Mouse (Mus musculus) myocyte (in vitro differentiated cells): ENCODE measurements at regions not wholly inside any gene's neighbourhood (a gene's known extent, or its start where the extent isn't known, plus 50 kb on each side); places are given as distances from the start of the nearest gene placed in this dataset.

ENCODE experiments used
- H3K27me3 ChIP-seq: one replicate; pipeline ENCODE4 v1.6.1; 2011; ENCODE audit not compliant: control insufficient read depth, insufficient read depth, insufficient read length
- H3K36me3 ChIP-seq: one replicate; pipeline ENCODE4 v1.6.1; 2011; ENCODE audit not compliant: control insufficient read depth, insufficient read depth
- H3K4me2 ChIP-seq: one replicate; pipeline ENCODE4 v1.6.1; 2011; ENCODE audit warnings: low read depth, control low read depth
- H3K4me3 ChIP-seq: one replicate; pipeline ENCODE4 v1.5.1; 2011; ENCODE audit warnings: mild to moderate bottlenecking, control low read depth, moderate library complexity
- H3K79me2 ChIP-seq: one replicate; pipeline ENCODE4 v1.6.1; 2011; ENCODE audit not compliant: control insufficient read depth, insufficient read depth
- H3ac ChIP-seq: one replicate; pipeline ENCODE4 v1.6.1; 2011; ENCODE audit not compliant: control insufficient read depth, insufficient read length
- CEBPB ChIP-seq: IDR thresholded peaks from 2 replicates; pipeline ENCODE4 v1.6.1; 2011; ENCODE audit warnings: mild to moderate bottlenecking, moderate library complexity; ENCODE audit not compliant: poor library complexity, insufficient read depth, severe bottlenecking
- E2F4 ChIP-seq: IDR thresholded peaks from one replicate; pipeline ENCODE4 v1.6.1; 2011; ENCODE audit warnings: mild to moderate bottlenecking, control low read depth, moderate library complexity; ENCODE audit not compliant: insufficient read depth
- MAX ChIP-seq: IDR thresholded peaks from one replicate; pipeline ENCODE4 v1.6.1; 2011; ENCODE audit warnings: low read depth, mild to moderate bottlenecking, control low read depth
- MYOD1 ChIP-seq, 3 experiments: IDR thresholded peaks; one replicate each; pipeline ENCODE4 v1.6.1; 2011; ENCODE audit warnings: control low read depth in 2 of 3, low read depth in 2 of 3, mild to moderate bottlenecking in 2 of 3, moderate library complexity in 1 of 3; ENCODE audit not compliant: insufficient read length in 2 of 3, control insufficient read depth in 1 of 3
- MYOG ChIP-seq, 3 experiments: IDR thresholded peaks; one replicate each; pipeline ENCODE4 v1.6.1; 2011; ENCODE audit warnings: control low read depth in 2 of 3, low read depth in 2 of 3, mild to moderate bottlenecking in 2 of 3; ENCODE audit not compliant: insufficient read length in 2 of 3, control insufficient read depth in 1 of 3, insufficient read depth in 1 of 3
- POLR2A ChIP-seq: IDR thresholded peaks from one replicate; pipeline ENCODE4 v1.6.1; 2011; ENCODE audit warnings: low read depth, mild to moderate bottlenecking, control low read depth, moderate library complexity; ENCODE audit not compliant: insufficient read length
- POLR2AphosphoS2 ChIP-seq: IDR thresholded peaks from one replicate; pipeline ENCODE4 v1.6.1; 2011; ENCODE audit warnings: low read depth, control low read depth; ENCODE audit not compliant: insufficient read length
- REST ChIP-seq: IDR thresholded peaks from one replicate; pipeline ENCODE4 v1.6.1; 2011; ENCODE audit warnings: mild to moderate bottlenecking, control low read depth, moderate library complexity; ENCODE audit not compliant: insufficient read depth, insufficient read length
- SRF ChIP-seq: IDR thresholded peaks from one replicate; pipeline ENCODE4 v1.6.1; 2011; ENCODE audit warnings: low read depth; ENCODE audit not compliant: control insufficient read depth, insufficient read length
- TCF12 ChIP-seq: IDR thresholded peaks from one replicate; pipeline ENCODE4 v1.6.1; 2011; ENCODE audit warnings: mild to moderate bottlenecking, control low read depth; ENCODE audit not compliant: poor library complexity, insufficient read depth, severe bottlenecking
- TCF3 ChIP-seq: IDR thresholded peaks from one replicate; pipeline ENCODE4 v1.6.1; 2011; ENCODE audit warnings: low read depth, control low read depth; ENCODE audit not compliant: insufficient read length
- USF1 ChIP-seq: IDR thresholded peaks from one replicate; pipeline ENCODE4 v1.6.1; 2011; ENCODE audit warnings: low read depth, mild to moderate bottlenecking, control low read depth, moderate library complexity

DNA sequence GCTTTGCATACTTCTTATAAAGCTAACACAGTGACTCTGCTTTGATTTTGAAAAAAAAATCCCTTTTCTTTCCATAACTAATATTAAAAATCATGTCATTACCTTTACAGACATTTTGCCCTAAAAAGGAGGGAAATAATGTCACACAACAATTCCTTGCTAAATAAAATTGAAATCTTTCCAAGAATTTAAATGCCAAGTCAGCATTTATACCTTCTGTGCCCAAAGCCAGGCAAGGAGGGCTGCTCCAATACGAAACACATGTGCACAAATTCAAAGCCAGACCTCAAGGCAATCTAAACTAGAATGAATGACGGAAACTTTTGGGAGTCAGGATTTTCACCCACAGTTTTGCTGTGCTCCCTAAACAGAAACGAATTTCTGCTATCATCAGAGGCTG, 646.4 kb downstream of the Robo2 start:
- Histone ChIP-seq H3K36me3 (no peaks in the 10 kb centered on the region), H3K27me3 (no peaks in the 10 kb centered on the region), H3ac (no peak overlapping the region), H3K4me2 (no peak overlapping the region), H3K79me2 (no peaks in the 10 kb centered on the region), H3K4me3 (no peak overlapping the region)
- TF ChIP-seq SRF, result no peak
- no peak for TF ChIP-seq REST
- TF ChIP-seq CEBPB, result no peak
- no peak for TF ChIP-seq POLR2AphosphoS2
- no peak for TF ChIP-seq MAX
- no peak for TF ChIP-seq USF1
- TF ChIP-seq POLR2A, result no peak
- TF ChIP-seq TCF12, result no peak
- no peak for TF ChIP-seq E2F4
- no peak for TF ChIP-seq MYOG (IDR thresholded peaks at IDR 0.05; ENCODE audit: control insufficient read depth in 1 of 3, insufficient read depth in 1 of 3, insufficient read length in 2 of 3, low read depth in 2 of 3)

DNA sequence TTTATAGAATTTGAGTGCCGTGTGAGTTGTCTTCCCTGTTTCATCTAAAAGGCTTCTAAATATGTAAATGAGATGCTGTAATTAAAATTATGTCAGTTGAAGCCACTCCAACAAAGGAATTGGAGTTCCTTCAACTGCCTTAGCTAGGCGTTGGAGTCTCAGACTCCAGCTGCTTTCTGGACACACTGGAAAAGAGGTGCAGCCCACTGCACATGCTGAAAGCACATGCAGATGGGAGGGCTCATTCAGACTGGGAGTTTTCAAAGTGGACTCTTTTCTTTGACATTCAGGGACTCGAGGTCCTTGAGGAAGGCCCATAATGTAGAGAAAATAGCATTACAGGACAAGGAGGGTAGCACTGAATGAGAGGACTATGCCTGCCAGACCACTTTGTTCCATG, 650.7 kb downstream of the Robo2 start:
- Histone ChIP-seq H3K79me2 (no peaks in the 10 kb centered on the region), H3K4me2 (no peak overlapping the region), H3ac (no peak overlapping the region), H3K27me3 (no peaks in the 10 kb centered on the region), H3K4me3 (no peak overlapping the region), H3K36me3 (no peaks in the 10 kb centered on the region)
- TF ChIP-seq CEBPB (no peak), MAX (no peak), POLR2AphosphoS2 (no peak), USF1 (no peak), SRF (no peak), E2F4 (no peak), POLR2A (no peak)

DNA sequence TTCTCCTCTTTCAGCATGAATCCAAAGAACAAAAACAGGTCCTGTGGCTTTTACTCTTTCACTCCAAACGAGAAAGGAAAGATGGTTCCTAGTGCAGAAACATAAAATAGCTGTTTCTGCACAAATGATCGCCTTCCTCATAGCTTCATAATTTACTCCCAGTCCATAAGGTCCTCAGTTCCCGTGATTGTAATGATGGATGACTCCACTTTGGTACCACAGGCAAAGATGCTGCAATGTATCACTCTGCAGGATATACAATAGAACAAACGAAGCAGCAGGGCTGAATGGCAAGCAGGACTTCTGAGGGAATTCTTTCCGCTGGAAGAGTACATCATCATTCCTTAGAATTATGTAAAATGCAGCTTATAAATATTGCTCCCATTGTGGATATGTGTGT, 652.8 kb downstream of the Robo2 start:
- H3K79me2 ChIP-seq, result no peaks in the 10 kb centered on the region
- H3ac ChIP-seq, result no peak overlapping the region
- TF ChIP-seq POLR2AphosphoS2, result no peak
- TF ChIP-seq MAX, result no peak
- TF ChIP-seq CEBPB, result no peak
- no peak for TF ChIP-seq POLR2A
- TF ChIP-seq USF1, result no peak
- no peak for TF ChIP-seq TCF3
- no peak for TF ChIP-seq MYOG (IDR thresholded peaks at IDR 0.05; ENCODE audit: control insufficient read depth in 1 of 3, insufficient read depth in 1 of 3, insufficient read length in 2 of 3, low read depth in 2 of 3)
- TF ChIP-seq E2F4, result no peak
- no peak for TF ChIP-seq MYOD1 (IDR thresholded peaks at IDR 0.05; ENCODE audit: control insufficient read depth in 1 of 3, insufficient read length in 2 of 3, low read depth in 2 of 3)
- no peak for TF ChIP-seq SRF
- no peak for TF ChIP-seq TCF12
- no peak for TF ChIP-seq REST
- no peak overlapping the region for H3K4me2 ChIP-seq
- H3K27me3 ChIP-seq, result no peaks in the 10 kb centered on the region
- no peaks in the 10 kb centered on the region for H3K36me3 ChIP-seq
- H3K4me3 ChIP-seq, result no peak overlapping the region

DNA sequence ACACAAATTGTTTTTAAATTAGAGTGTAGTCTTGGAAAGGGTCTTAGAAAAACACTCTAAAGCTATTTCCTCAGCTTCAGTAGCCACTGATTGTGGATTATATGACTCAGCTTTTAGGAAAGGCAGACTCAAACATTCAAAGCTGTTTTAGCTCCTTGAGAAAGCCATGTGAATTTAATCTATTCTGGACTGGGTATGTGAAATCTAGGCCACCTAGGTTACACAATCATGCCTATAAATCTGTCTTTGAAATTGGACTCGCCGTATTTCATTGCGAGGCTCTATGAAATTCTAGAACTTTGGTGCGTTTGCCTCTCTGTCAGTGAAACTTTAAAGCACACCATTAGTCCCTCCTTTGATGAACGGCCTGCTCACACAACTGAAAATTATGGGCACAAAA, 657.3 kb downstream of the Robo2 start:
- Histone ChIP-seq H3K27me3 (no peaks in the 10 kb centered on the region), H3ac (no peak overlapping the region), H3K4me3 (no peak overlapping the region), H3K4me2 (peak overlapping the region; percentile 14), H3K36me3 (no peaks in the 10 kb centered on the region), H3K79me2 (no peaks in the 10 kb centered on the region)
- TF ChIP-seq CEBPB (peak; percentile 50; the same call in 1 of the 2 replicates), REST (no peak), TCF3 (no peak), SRF (no peak), E2F4 (no peak)

DNA sequence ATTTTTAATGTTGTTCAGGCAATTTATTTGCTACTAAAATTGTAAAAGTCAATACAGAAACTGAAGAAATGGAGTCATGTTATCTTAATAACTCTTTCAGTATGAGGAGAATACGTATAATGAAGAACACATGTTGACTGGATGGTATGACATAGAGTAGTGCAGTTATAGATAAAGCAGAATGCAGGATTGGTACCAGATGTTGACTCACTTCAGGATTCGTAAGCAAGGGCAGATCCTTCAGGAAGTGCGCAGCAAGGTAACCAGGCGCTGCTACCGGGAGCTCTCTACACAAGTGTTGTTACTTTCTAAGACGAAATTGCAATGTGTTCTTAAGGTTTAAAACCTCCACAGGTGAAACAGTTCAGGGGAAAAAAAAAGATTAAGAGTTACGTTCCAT, 683.3 kb downstream of the Robo2 start:
- H3ac ChIP-seq, result no peak overlapping the region
- H3K27me3 ChIP-seq, result no peaks in the 10 kb centered on the region
- H3K4me3 ChIP-seq, result no peak overlapping the region
- H3K4me2 ChIP-seq, result no peak overlapping the region
- H3K36me3 ChIP-seq, result no peaks in the 10 kb centered on the region
- TF ChIP-seq MYOG (IDR thresholded peaks at IDR 0.05; ENCODE audit: control insufficient read depth in 1 of 3, insufficient read depth in 1 of 3, insufficient read length in 2 of 3, low read depth in 2 of 3) (no peak), CEBPB (no peak), TCF3 (no peak), MAX (no peak), MYOD1 (IDR thresholded peaks at IDR 0.05; ENCODE audit: control insufficient read depth in 1 of 3, insufficient read length in 2 of 3, low read depth in 2 of 3) (no peak), POLR2A (no peak), E2F4 (no peak)
- H3K79me2 ChIP-seq, result no peaks in the 10 kb centered on the region

DNA sequence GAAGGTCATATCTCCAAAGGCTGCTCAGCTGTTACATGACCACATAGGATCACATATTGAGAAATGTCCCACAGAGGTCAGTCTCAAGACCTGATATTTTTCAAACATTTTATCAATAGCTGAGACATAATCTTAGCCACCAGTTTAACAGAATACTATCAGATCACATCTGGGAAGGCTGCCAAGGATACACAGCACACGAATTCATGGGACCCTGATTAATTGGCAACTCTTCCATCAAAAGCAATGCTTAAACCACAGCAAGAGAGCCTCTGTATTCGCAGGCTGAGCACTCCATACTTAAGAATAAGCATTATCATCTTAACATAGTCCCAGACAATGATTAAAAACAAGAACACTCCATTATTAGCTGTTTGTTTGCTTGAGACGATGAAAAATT, 691.9 kb downstream of the Robo2 start:
- H3K79me2 ChIP-seq, result no peaks in the 10 kb centered on the region
- no peaks in the 10 kb centered on the region for H3K36me3 ChIP-seq
- TF ChIP-seq MYOG (IDR thresholded peaks at IDR 0.05; ENCODE audit: control insufficient read depth in 1 of 3, insufficient read depth in 1 of 3, insufficient read length in 2 of 3, low read depth in 2 of 3), result no peak
- no peak for TF ChIP-seq USF1
- no peak for TF ChIP-seq POLR2A
- no peak for TF ChIP-seq CEBPB
- TF ChIP-seq MAX, result no peak
- TF ChIP-seq SRF, result no peak
- TF ChIP-seq TCF3, result no peak
- TF ChIP-seq TCF12, result no peak
- TF ChIP-seq REST, result no peak
- TF ChIP-seq POLR2AphosphoS2, result no peak
- TF ChIP-seq E2F4, result no peak
- no peak for TF ChIP-seq MYOD1 (IDR thresholded peaks at IDR 0.05; ENCODE audit: control insufficient read depth in 1 of 3, insufficient read length in 2 of 3, low read depth in 2 of 3)

More for the DNA sequence above, 691.9 kb downstream of the Robo2 start:
- no peaks in the 10 kb centered on the region for H3K27me3 ChIP-seq
- H3K4me3 ChIP-seq, result no peak overlapping the region
- no peak overlapping the region for H3K4me2 ChIP-seq
- H3ac ChIP-seq, result no peak overlapping the region
